Mouse (Mus musculus): Measurements from ENCODE around the gene Sergef.

Sergef gene

DNA sequence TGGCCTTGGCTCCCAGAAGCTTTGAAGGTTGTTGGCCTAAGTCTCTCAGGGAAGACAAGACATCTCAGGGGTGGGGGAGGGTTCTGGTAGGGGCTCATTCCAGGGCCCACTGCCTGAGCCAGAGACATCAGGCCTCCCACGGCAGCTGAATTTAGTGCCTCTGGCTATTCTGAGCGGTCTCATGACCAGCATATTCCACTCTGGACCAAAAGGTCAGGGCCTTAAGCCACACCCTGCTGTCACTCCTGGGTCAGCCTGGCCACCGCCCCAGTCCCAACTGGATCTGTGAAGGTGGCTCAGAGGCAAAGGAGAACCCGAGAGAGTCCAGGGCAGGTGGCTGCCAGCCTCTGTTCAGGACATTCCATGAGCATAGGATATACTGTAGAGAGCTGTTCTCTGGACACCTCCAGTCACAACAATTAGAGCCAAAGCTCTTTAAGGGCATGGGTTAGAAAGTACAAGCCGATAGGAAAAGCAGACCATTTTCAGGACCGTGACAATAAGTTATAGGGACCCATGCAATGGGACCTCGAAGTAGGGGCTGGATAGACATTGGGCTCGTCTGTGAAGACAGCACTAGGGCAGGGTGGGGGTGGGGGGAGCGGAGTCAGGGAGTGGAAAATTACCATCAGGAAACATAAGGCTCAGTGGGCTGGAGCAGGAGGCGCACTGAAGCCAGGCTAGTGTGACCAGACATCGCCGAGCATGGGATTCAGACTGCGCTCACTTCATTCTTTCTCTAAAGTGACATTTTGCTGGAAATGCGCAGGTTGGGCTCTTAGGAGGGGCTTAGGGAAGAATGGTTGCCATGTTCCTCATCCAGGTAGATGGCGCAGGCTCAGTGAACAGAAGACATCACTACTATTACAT, 235.8 kb downstream of the Sergef start:
- DNase-seq (ENCODE audit: low spot score): no peak

GRCm38 (mm10) chr7:46401371-46402180, 238.0 kb downstream of the Sergef start:
- DNase-seq (ENCODE audit: low spot score): no peak

DNA sequence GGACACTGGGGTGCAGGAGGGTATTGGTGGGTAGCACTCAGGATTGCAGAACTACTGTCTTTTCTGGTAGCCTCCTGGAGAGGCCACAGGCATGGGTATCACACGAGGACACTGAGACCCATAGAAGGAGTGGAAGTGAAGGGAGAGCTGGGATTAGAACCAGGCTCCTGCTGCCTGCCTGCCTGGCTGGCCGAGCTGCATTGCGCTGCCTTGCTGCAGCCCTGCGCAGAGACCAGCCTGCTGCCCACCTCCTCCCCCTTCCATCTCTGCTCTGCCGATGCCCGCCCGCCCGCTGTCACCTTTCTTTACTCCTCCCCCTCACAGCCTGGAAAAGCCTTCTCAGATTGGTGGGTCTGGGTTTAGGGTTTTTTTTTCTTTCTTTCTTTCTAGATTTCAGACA, 239.3 kb downstream of the Sergef start:
- DNase-seq (ENCODE audit: low spot score): no peak

- DNase-seq (ENCODE audit: low spot score): no peak
These were observed 239.9 kb downstream of the Sergef start for GRCm38 (mm10) chr7:46399676-46400075.

DNA sequence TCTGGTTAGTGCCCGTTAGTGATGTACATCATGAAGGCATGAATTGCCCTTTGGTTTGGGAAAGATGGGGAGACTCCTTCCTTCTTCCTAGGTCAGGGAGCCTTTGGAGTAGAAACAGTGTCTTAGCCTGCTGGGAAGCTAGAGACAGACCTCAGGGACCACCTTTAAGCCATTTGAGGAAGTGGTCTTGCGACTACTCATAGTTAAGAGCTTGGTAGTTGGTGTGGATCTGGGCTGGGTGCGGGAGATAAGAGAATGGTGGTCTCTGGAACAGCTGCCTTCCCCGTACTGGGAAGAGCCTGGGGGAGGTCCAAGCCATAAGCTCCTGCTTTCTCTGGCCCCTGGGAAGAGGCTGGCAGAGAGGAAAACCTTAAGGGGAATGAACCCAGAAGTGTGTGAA, 241.0 kb downstream of the Sergef start:
- no peak for DNase-seq (ENCODE audit: low spot score)

GRCm38 (mm10) chr7:46397732-46398333, 241.8 kb downstream of the Sergef start:
- no peak for DNase-seq (ENCODE audit: low spot score)

DNA sequence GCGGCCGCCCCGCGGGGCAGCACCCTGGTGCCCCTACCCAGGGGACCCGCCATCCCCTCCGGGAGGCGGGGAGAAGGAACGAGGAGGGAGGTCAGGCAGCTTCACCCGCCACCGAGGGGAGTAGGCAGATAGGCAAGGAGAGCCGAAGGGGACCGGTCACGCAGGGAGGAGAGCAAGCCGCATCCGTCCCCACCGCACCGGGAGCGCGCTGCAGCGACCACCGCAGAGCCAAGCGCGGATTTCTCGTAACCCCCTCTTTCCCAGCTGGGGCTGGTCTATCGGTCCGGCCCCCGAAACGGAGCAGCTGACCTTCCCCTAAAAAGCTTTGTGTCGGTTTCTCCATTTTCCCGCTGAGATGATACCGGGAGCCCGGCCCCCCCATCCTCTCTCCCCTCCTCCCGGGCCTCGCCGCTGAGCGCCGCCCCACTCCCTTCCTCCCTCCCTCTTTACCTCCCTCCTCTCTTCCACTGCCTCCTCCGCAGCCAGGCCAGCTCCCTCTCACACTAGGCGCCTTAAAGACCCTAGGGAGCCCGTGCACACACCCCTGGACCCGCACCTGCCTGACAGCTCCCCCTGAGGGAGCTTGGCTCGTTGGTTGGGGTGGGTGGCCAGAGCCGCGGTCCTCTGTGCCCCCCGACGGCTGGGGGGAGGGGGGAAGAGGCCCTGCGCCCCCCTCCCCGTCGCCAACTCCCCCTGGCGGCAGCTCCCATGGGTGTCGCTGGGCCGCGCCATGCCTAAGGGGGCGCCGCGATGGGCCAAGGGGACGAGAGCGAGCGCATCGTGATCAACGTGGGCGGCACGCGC, 242.5 kb downstream of the Sergef start:
- peak; percentile 53 for DNase-seq (ENCODE audit: low spot score)

GRCm38 (mm10) chr7:46396231-46396927, 243.2 kb downstream of the Sergef start, which contains the start of gene Kcnc1:
TSS of gene Kcnc1 (plus strand) at chr7:46396497.
- DNase-seq (ENCODE audit: low spot score): peak; percentile 48

GRCm38 (mm10) chr7:46395571-46395970, 244.0 kb downstream of the Sergef start:
- DNase-seq (ENCODE audit: low spot score): no peak

GRCm38 (mm10) chr7:46394933-46395332, 244.7 kb downstream of the Sergef start:
- no peak for DNase-seq (ENCODE audit: low spot score)

DNA sequence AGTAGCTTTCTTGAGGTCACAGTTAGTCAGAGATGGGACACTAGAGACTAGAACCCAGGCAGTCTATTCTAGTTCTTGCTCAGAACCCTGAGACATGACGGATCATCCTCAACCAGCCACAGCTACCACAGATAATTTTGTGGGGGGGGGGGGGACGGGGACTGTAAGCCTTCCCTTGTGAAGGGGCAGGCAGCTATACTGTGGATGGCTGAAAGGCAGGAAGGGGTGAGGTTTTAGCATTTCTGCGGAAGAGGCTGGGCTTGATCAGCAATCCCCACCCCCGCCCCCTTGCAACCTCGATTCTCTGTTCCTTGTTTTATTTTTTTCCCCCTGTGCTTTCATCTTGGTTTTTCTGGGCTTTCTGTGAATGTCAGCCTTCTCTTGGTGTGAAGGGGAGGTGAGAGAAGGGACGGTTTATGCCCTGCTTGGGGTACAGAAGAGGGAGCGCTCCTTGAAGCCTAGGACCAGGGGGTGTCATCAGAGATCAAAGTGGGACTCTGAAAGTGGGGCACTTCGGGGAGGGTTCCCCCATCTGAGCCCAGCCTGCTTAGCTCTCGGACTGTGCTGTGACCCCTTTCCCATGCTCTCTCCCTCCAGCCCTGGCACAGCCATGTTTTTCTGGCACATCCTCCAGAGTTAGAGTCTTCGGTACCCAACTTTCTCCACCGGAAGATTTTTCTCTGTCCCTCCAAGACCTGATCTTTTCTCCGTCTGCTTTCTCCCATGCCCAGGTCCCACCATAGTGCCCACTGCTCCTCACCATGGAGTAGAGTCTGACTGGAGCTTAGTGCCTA, 245.7 kb downstream of the Sergef start:
- no peak for DNase-seq (ENCODE audit: low spot score)

Measured in left cerebral cortex, adult 11 months (tissue).